Mouse (Mus musculus) myocyte (in vitro differentiated cells): ENCODE measurements around the gene Mcf2l.

Experiments
- CEBPB ChIP-seq: IDR thresholded peaks from 2 replicates; pipeline ENCODE4 v1.6.1; 2011; ENCODE audit warnings: mild to moderate bottlenecking, moderate library complexity; ENCODE audit not compliant: poor library complexity, insufficient read depth, severe bottlenecking
- E2F4 ChIP-seq: IDR thresholded peaks from one replicate; pipeline ENCODE4 v1.6.1; 2011; ENCODE audit warnings: mild to moderate bottlenecking, control low read depth, moderate library complexity; ENCODE audit not compliant: insufficient read depth
- MAX ChIP-seq: IDR thresholded peaks from one replicate; pipeline ENCODE4 v1.6.1; 2011; ENCODE audit warnings: low read depth, mild to moderate bottlenecking, control low read depth
- MYOD1 ChIP-seq, 3 experiments: IDR thresholded peaks; one replicate each; pipeline ENCODE4 v1.6.1; 2011; ENCODE audit warnings: control low read depth in 2 of 3, low read depth in 2 of 3, mild to moderate bottlenecking in 2 of 3, moderate library complexity in 1 of 3; ENCODE audit not compliant: insufficient read length in 2 of 3, control insufficient read depth in 1 of 3
- MYOG ChIP-seq, 3 experiments: IDR thresholded peaks; one replicate each; pipeline ENCODE4 v1.6.1; 2011; ENCODE audit warnings: control low read depth in 2 of 3, low read depth in 2 of 3, mild to moderate bottlenecking in 2 of 3; ENCODE audit not compliant: insufficient read length in 2 of 3, control insufficient read depth in 1 of 3, insufficient read depth in 1 of 3
- POLR2A ChIP-seq: IDR thresholded peaks from one replicate; pipeline ENCODE4 v1.6.1; 2011; ENCODE audit warnings: low read depth, mild to moderate bottlenecking, control low read depth, moderate library complexity; ENCODE audit not compliant: insufficient read length
- POLR2AphosphoS2 ChIP-seq: IDR thresholded peaks from one replicate; pipeline ENCODE4 v1.6.1; 2011; ENCODE audit warnings: low read depth, control low read depth; ENCODE audit not compliant: insufficient read length
- REST ChIP-seq: IDR thresholded peaks from one replicate; pipeline ENCODE4 v1.6.1; 2011; ENCODE audit warnings: mild to moderate bottlenecking, control low read depth, moderate library complexity; ENCODE audit not compliant: insufficient read depth, insufficient read length
- SRF ChIP-seq: IDR thresholded peaks from one replicate; pipeline ENCODE4 v1.6.1; 2011; ENCODE audit warnings: low read depth; ENCODE audit not compliant: control insufficient read depth, insufficient read length
- TCF12 ChIP-seq: IDR thresholded peaks from one replicate; pipeline ENCODE4 v1.6.1; 2011; ENCODE audit warnings: mild to moderate bottlenecking, control low read depth; ENCODE audit not compliant: poor library complexity, insufficient read depth, severe bottlenecking
- TCF3 ChIP-seq: IDR thresholded peaks from one replicate; pipeline ENCODE4 v1.6.1; 2011; ENCODE audit warnings: low read depth, control low read depth; ENCODE audit not compliant: insufficient read length
- USF1 ChIP-seq: IDR thresholded peaks from one replicate; pipeline ENCODE4 v1.6.1; 2011; ENCODE audit warnings: low read depth, mild to moderate bottlenecking, control low read depth, moderate library complexity

GRCm38 (mm10) chr8:12951051-12951630, 77.5 kb downstream of the Mcf2l start:
- TF ChIP-seq POLR2A (no peak), MYOD1 (IDR thresholded peaks at IDR 0.05; ENCODE audit: control insufficient read depth in 1 of 3, insufficient read length in 2 of 3, low read depth in 2 of 3) (no peak), USF1 (no peak), CEBPB (no peak), MAX (no peak), TCF12 (no peak), POLR2AphosphoS2 (no peak), REST (no peak), MYOG (IDR thresholded peaks at IDR 0.05; ENCODE audit: control insufficient read depth in 1 of 3, insufficient read depth in 1 of 3, insufficient read length in 2 of 3, low read depth in 2 of 3) (no peak), E2F4 (no peak), SRF (no peak), TCF3 (no peak)
